Comparison of ENCODE assay signal across 8 mouse cellular contexts in the genomic region with DNA sequence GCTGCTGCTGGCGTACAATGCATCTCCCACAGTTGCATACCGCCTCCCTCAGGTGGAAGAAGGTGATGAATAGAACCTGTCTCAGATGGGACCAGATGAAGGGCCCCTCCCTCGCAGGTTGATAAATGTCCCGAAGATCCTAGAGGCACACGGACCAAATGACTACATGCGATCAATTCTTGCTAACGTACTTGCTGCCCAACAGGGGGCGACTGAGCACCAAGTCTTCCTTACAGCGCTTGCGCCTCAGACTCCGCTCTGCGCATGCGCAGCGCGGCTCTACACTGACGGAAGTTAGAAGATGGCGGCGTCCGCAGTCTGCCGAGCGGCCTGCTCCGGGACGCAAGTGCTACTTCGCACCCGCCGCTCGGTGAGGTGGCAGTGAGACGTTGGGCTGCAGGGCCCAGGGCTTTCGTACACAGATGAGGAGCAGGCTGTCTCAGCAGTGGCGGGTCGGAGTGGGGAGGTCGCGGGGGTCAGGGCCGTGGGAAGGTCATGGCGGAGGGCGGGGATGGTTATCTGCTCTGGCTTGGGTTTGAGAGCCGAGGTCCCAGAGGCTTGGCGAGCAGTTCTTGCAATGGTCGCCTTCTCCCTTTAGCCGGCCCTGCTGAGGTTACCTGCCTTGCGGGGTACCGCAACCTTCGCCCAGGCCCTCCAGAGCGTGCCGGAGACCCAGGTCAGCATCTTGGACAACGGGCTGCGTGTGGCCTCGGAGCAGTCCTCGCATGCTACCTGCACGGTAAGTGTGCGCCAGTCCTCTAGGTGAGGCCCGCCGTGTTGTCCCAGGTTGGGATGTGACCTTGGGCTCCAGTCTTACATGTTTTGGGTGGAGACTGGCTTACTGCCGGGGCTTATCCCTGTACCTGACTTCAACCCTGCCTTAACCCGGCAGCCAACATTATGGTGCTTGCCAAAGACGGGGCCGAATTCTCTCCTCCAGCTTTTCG. TPM values are rescaled to one million over a fixed set of nuclear protein-coding genes. Genes with fewer than 3 reads are reported as not detected.
DNase-seq lines count a peak whose midpoint lies in the region; ATAC-seq and TF ChIP-seq lines count a peak whose summit lies in the region.

A gene (plus strand): TSS at position 216 of the 947 bp plus-strand sequence.

- peak; percentile 89 for ATAC-seq in forebrain, embryonic 12.5 days (ENCODE audit: low FRiP score)
- peak; percentile 86 for ATAC-seq in heart, postnatal 0 days (ENCODE audit: insufficient read depth, low read depth)
- ATAC-seq in liver, embryonic 16.5 days (ENCODE audit: low read depth) = peak; percentile 85
- ATAC-seq in neural tube, embryonic 13.5 days (ENCODE audit: low read depth) = peak; percentile 90

- peak; percentile 56 for TF ChIP-seq CTCF in E14TG2a.4 (conservative IDR thresholded peaks at IDR 0.05; ENCODE audit: low read length)
- TF ChIP-seq CTCF in heart, postnatal 0 days (IDR thresholded peaks at IDR 0.05; ENCODE audit: low read depth) = peak; percentile 90
- peak; percentile 95 for TF ChIP-seq CTCF in testis, adult 2 months (IDR thresholded peaks at IDR 0.05; ENCODE audit: control insufficient read depth, insufficient read depth, insufficient replicate concordance, low read depth, low read length)

- peak within 1 kb of the TSS; percentile 89 for H3K4me2 ChIP-seq in forebrain, embryonic 12.5 days
- peak within 1 kb of the TSS; percentile 62 for H3K4me2 ChIP-seq in heart, postnatal 0 days (ENCODE audit: low read depth, low read length)
- peak within 1 kb of the TSS; percentile 72 for H3K4me2 ChIP-seq in liver, embryonic 16.5 days (ENCODE audit: low read depth, low read length)
- peak within 1 kb of the TSS; percentile 81 for H3K4me2 ChIP-seq in neural tube, embryonic 13.5 days

- TF ChIP-seq EP300 in heart, postnatal 0 days (IDR thresholded peaks at IDR 0.05; ENCODE audit: low read depth) = peak; percentile 72

- TF ChIP-seq POLR2A in testis, adult 2 months (IDR thresholded peaks at IDR 0.05; ENCODE audit: control insufficient read depth, low read depth, low read length) = peak; percentile 95

- peaks cover 38% of the 10 kb centered on the region for H3K36me3 ChIP-seq in E14TG2a.4 (ENCODE audit: insufficient read depth, low read length)
- peaks cover 34% of the 10 kb centered on the region for H3K36me3 ChIP-seq in forebrain, embryonic 12.5 days (replicated peaks)
- peaks cover 37% of the 10 kb centered on the region for H3K36me3 ChIP-seq in heart, postnatal 0 days (replicated peaks; ENCODE audit: control insufficient read depth, insufficient read depth, low read length)
- peaks cover 14% of the 10 kb centered on the region for H3K36me3 ChIP-seq in liver, embryonic 16.5 days (ENCODE audit: control insufficient read depth, insufficient read depth)
- peaks cover 36% of the 10 kb centered on the region for H3K36me3 ChIP-seq in neural tube, embryonic 13.5 days
- H3K36me3 ChIP-seq in testis, adult 2 months (ENCODE audit: control insufficient read depth, insufficient read depth, low read length) = no peaks in the 10 kb centered on the region

- H3K4me3 ChIP-seq in E14TG2a.4 (replicated peaks; ENCODE audit: low read length) = peak within 1 kb of the TSS; percentile 98
- peak within 1 kb of the TSS; percentile 97 for H3K4me3 ChIP-seq in forebrain, embryonic 12.5 days (replicated peaks)
- peak within 1 kb of the TSS; percentile 88 for H3K4me3 ChIP-seq in heart, postnatal 0 days (ENCODE audit: low read depth, low read length)
- peak within 1 kb of the TSS; percentile 94 for H3K4me3 ChIP-seq in liver, embryonic 16.5 days (ENCODE audit: low read depth, low read length)
- H3K4me3 ChIP-seq in neural tube, embryonic 13.5 days = peak within 1 kb of the TSS; percentile 90
- peak within 1 kb of the TSS; percentile 76 for H3K4me3 ChIP-seq in testis, adult 2 months (ENCODE audit: control insufficient read depth, low read depth, low read length)

- no peaks in the 10 kb centered on the region for H3K27me3 ChIP-seq in E14TG2a.4 (ENCODE audit: insufficient read depth, low read length)
- H3K27me3 ChIP-seq in forebrain, embryonic 12.5 days = no peaks in the 10 kb centered on the region
- no peaks in the 10 kb centered on the region for H3K27me3 ChIP-seq in heart, postnatal 0 days (ENCODE audit: control insufficient read depth, insufficient read depth, low read length)
- H3K27me3 ChIP-seq in liver, embryonic 16.5 days (ENCODE audit: control insufficient read depth, insufficient read depth, low read depth, low read length) = no peaks in the 10 kb centered on the region
- no peaks in the 10 kb centered on the region for H3K27me3 ChIP-seq in neural tube, embryonic 13.5 days
- no peaks in the 10 kb centered on the region for H3K27me3 ChIP-seq in testis, adult 2 months (ENCODE audit: control insufficient read depth, insufficient read depth, low read length)

- H3K9ac ChIP-seq in forebrain, embryonic 12.5 days = peak within 1 kb of the TSS; percentile 92
- H3K9ac ChIP-seq in heart, postnatal 0 days (replicated peaks; ENCODE audit: low read depth, low read length) = peak within 1 kb of the TSS; percentile 91
- peak within 1 kb of the TSS; percentile 93 for H3K9ac ChIP-seq in liver, embryonic 16.5 days (ENCODE audit: low read depth, low read length)
- H3K9ac ChIP-seq in neural tube, embryonic 13.5 days = peak within 1 kb of the TSS; percentile 91

- DNase-seq in c-Kit-positive CD71-positive TER-119-positive erythroid progenitor cells, embryonic 14.5 days (ENCODE audit: low spot score) = peak; percentile 99
- DNase-seq in heart, postnatal 0 days (ENCODE audit: low spot score) = peak; percentile 97
- DNase-seq in kidney, postnatal 4 days = peak; percentile 98 to 99

- WGBS in forebrain, embryonic 12.5 days = 2% methylated on average over 58 of the region's 58 CpGs
- WGBS in heart, postnatal 0 days = under 1% methylated on average over 57 of the region's 58 CpGs
- under 1% methylated on average over 58 of the region's 58 CpGs for WGBS in liver, embryonic 16.5 days (ENCODE audit: insufficient replicate concordance)
- 2% methylated on average over 57 of the region's 58 CpGs for WGBS in neural tube, embryonic 13.5 days

- peaks cover 23% of the 10 kb centered on the region for H3K4me1 ChIP-seq in E14TG2a.4 (replicated peaks; ENCODE audit: low read depth, low read length)
- H3K4me1 ChIP-seq in forebrain, embryonic 12.5 days = peaks cover 8% of the 10 kb centered on the region
- H3K4me1 ChIP-seq in heart, postnatal 0 days (ENCODE audit: control insufficient read depth, insufficient read depth) = 0 out of 2 replicates have a peak, but pooled peaks cover 4% of the 10 kb centered on the region
- H3K4me1 ChIP-seq in liver, embryonic 16.5 days (ENCODE audit: control insufficient read depth, low read depth, low read length) = peaks cover 7% of the 10 kb centered on the region
- peaks cover 11% of the 10 kb centered on the region for H3K4me1 ChIP-seq in neural tube, embryonic 13.5 days (replicated peaks)
- no peaks in the 10 kb centered on the region for H3K4me1 ChIP-seq in testis, adult 2 months (ENCODE audit: control insufficient read depth, insufficient read depth, low read length)

- H3K27ac ChIP-seq in forebrain, embryonic 12.5 days = 0 out of 2 replicates have a peak within 1 kb of the TSS, but pooled peaks have one; percentile 25
- peak within 1 kb of the TSS; percentile 88 for H3K27ac ChIP-seq in heart, postnatal 0 days (ENCODE audit: low read depth)
- H3K27ac ChIP-seq in liver, embryonic 16.5 days (ENCODE audit: low read length) = peak within 1 kb of the TSS; percentile 73
- H3K27ac ChIP-seq in neural tube, embryonic 13.5 days (replicated peaks) = peak within 1 kb of the TSS; percentile 63
- H3K27ac ChIP-seq in testis, adult 2 months (ENCODE audit: control insufficient read depth, insufficient read depth, low read depth, low read length) = peak within 1 kb of the TSS; percentile 51

- H3K9me3 ChIP-seq in E14TG2a.4 (ENCODE audit: low read length) = no peaks in the 10 kb centered on the region
- H3K9me3 ChIP-seq in forebrain, embryonic 12.5 days = no peaks in the 10 kb centered on the region
- H3K9me3 ChIP-seq in heart, postnatal 0 days (replicated peaks; ENCODE audit: control insufficient read depth, low read length) = no peaks in the 10 kb centered on the region
- H3K9me3 ChIP-seq in liver, embryonic 16.5 days (replicated peaks; ENCODE audit: control insufficient read depth, low read length) = no peaks in the 10 kb centered on the region
- H3K9me3 ChIP-seq in neural tube, embryonic 13.5 days = no peaks in the 10 kb centered on the region

RNA-seq across cellular contexts. Expression of the gene that starts here (rescaled TPM):
- 353 and 359 TPM in 2 replicates for polyA plus RNA-seq in forebrain, embryonic 12.5 days (2016; fragmentation: Nextera tagmentation; extraction: Ambion mirVana)
- 1,707 and 1,762 TPM in 2 replicates for total RNA-seq in heart, postnatal 0 days (2014; rRNA removed; ENCODE audit: low replicate concordance)
- 1,738 and 1,782 TPM in 2 replicates for polyA plus RNA-seq in heart, postnatal 0 days (2015; fragmentation: Nextera tagmentation; extraction: Ambion mirVana)
- polyA plus RNA-seq in liver, embryonic 16.5 days (2015; fragmentation: Nextera tagmentation; extraction: Ambion mirVana) = 299 and 310 TPM in 2 replicates
- 399 and 434 TPM in 2 replicates for polyA plus RNA-seq in neural tube, embryonic 13.5 days (2015; fragmentation: Nextera tagmentation; extraction: Ambion mirVana)
- polyA plus RNA-seq in testis, adult 2 months (2012; rRNA removed) = 432 and 464 TPM in 2 replicates

Comparison
In these comparisons a context has a peak if more than half of its experiments do, and no peak if none do; other contexts are left out.
1. Peak in every context shown above with its lines: DNase-seq, ATAC-seq, H3K4me3 ChIP-seq and H3K27ac ChIP-seq.
2. H3K27ac ChIP-seq: peak in every context shown above with its lines; median percentile 88 in heart, postnatal 0 days; 73 in liver, embryonic 16.5 days; 63 in neural tube, embryonic 13.5 days; 51 in testis, adult 2 months; 25 in forebrain, embryonic 12.5 days.